Mouse (Mus musculus): ENCODE data around the gene Tgfa.
A peak's percentile ranks its signal among the peaks of the same experiment; 100 is the strongest.

The Tgfa gene

DNA sequence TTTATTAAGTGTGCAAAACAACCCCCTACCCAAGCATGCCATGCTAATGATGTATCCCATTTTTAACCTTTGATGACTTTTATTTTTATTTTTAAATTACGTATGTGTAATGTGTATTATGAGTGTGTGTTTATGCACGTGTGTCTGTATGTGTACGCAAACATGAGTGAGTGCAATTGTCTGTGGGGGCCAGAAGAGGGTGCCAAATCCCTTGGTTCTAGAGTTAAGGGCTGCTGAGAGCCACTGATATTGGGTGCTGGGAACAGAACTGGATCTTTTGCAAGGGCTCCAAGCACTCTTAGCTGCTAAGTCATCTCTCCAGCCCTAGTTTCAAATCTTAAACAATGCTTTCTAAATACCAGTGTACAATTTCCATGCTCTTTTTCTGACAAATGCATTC is 103.9 kb downstream of the Tgfa start:
- no peak for DNase-seq

- no peak for DNase-seq
Observed at GRCm38 (mm10) chr6:86299381-86299780, 104.4 kb downstream of the Tgfa start.

- peak; percentile 21 for DNase-seq
Observed at GRCm38 (mm10) chr6:86305680-86306079, 110.7 kb downstream of the Tgfa start.

DNA sequence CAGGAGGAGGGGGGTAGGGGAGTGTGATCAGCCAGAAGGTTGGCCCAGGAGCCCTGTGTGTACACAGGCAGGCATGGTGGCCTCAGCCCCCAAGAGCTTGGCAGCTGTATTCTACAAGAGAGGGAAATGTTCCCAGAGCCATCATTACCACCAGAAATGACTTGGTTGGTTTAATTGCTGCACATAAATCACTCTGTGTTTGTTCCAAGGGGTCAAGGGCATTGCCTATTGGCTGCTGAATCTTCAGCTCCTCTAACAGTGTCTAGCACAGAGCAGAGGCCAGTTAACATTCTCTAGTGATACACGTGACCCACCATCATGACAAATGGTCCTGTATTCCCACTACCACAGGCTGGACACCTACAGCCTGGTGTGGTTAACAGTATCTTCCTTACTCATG is 119.0 kb downstream of the Tgfa start:
- DNase-seq: no peak

DNA sequence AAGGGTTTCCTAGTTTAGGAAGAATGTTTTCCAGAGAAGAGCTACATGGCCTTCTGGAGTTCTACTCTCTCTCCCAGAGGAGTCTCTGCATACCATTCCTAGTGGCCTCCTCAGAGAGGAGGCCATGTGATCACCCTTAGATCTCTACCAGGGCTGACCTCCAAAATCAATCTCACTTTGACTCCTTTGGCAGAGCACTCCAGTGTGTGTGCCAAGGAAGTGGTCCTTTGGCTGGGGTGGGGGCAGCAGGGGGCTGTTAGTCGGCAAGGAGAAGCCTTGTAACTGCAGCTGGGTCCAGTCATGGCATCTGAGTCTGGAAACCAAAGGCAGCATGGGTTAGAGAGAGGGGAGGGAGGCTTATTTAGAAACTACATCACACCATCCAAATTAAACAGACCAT is 122.0 kb downstream of the Tgfa start:
- DNase-seq: no peak

DNA sequence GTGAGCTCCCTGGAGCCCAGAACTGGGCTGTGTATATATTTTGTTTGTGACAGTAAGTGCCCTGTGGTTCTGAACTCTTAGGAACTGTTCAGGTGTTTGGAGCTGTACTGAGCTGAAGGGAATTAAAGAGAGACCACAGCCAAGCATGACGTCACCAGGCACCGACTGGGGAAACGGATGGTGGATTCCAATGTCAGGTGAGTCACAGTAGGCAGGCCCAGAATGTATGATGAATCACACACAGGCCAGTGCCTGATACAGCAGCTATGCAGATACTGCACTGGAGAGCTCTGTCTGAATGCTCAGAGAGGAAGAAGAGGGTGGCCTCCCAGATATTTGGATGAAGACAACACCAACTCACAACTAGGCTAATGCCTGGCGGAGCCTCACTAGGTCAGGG is 123.8 kb downstream of the Tgfa start:
- DNase-seq: no peak

DNA sequence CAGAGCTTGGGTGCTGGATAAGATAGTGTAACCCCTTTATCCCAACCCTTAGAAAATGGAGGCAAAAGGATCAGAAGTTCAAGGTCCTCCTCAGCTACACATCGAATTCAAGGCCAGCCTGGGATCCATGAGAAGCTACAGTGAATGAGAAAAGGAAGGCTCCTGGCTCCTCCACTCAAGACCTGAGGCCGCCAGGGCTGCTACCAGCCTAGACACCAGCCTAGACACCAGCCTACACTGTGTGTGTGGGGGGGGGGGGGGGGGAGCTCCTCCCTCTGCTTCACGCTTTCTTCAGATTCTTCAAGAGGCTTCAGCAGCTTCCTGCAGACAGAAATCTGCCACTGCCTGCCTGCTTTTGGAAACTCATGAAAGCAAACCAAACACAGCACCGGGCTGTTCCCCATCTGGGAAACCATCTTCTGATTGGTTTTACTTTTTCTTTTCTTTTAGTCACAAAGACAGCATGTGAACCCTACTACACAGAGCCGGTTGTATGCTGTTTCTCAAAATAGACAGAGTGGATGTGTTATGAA is 127.1 kb downstream of the Tgfa start:
- no peak for DNase-seq

- no peak for DNase-seq
Observed at GRCm38 (mm10) chr6:86322991-86323390, 128.0 kb downstream of the Tgfa start.

DNA sequence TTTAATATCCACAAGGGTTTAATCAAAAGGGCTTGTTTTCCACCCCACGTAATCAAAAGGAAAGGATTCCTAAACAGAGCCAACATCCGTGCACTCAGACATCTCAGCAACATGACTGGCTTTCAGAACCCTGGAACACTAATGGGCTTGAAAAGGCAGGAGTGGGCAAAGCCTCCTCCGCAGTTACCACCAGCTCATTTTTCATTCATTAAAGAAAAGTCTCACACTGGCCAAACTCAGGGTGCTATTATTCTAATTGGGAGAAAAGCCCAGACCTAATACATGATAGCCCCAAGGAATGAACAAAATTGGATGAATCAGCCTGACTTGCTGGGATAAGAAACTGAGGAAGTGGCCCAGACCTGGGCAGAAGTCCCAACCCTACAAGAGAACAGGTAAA is 129.4 kb downstream of the Tgfa start:
- DNase-seq: no peak
